Mouse (Mus musculus): ENCODE results near the gene Col4a4. TPM values are rescaled to one million over a fixed set of nuclear protein-coding genes. Genes with fewer than 3 reads are reported as not detected.

Col4a4 gene
- 3.6 and 4.6 TPM in 2 replicates for total RNA-seq (2021)
- long read RNA-seq, partial matches to known transcripts: 3 of 3 reads
- long read RNA-seq, other reads (novel, unspliced or antisense): 0 of 3 reads

DNA sequence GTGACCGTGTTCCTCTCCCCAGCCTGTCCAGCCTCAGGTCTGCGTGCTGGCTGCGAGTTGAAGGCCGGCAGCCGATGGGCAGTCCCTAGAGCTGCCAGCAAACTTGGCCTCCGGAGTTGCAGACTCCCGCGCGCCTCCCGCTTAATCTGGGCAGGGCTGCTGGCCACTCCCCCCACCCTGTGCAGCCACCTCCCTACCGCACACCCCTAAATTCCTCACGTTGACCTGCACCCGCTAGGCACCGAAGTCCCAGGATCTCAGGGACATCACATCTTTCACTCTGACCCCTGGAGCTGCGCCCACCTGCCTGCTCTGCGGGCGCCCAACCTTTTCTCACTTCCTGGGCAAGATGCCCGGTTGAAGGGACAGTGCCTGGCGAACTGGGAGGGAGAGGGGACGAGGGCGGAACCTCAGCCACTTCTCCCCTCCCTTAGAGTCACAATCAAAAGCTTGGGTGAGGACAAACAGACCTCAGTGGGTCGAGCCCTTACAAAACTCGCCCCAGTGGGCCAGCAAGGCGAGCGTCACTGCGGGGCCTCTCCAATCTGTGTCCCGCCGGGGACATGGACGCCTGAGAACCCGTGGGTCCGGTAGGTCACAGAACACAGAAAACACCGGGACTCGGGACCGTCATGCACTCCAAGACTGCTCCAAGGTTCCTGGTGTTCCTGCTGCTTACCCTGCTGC, at the start of gene Col4a4, which contains the start of gene Col4a3:
TSS of gene Col4a4 (minus strand) at position 137 of the 687 bp plus-strand sequence.
TSS of gene Col4a3 (plus strand) at position 209 of the 687 bp plus-strand sequence.
- DNase-seq: peak; percentile 57

DNA sequence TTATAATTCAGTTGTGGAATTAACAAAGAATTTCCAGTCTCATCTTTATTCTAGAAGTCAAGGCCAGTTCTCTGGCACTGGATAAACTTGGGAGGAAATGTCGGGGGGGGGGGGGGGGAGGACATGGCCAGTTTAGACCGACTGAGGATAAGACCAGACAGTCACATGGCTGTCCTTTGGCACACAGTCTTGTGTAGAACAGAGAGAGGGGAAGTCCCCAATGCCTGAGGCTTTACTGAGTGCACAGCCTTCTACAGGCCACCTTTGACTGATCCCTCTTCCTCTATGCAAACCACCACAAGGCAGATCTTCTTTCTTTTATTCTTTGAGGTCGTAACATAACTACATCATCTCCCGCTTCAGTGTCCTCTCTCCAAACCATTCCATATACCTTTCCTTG, 49.7 kb upstream of the Col4a4 start:
- DNase-seq: peak; percentile 3

DNA sequence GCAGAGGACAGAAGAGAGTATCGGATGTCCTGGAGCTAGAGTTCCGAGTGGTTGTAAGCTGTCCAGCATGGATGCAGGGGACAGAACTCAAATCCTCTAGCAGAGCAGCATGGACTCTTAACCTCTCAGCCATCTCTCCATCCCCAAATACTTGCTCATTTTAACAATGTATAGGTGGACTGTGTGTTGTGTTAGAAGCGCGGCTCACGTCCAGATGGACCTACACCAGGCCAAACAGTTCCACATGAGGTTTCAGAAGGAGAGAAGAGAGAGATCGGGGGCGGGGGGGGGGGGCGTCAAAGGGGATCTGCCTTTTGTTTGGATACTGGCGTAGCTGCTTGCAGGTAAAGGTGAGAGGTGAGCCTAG, 48.6 kb upstream of the Col4a4 start:
- DNase-seq: no peak

- DNase-seq: peak; percentile 78
Observed at GRCm38 (mm10) chr1:82634545-82635253, 48.0 kb upstream of the Col4a4 start.

- DNase-seq: no peak
Observed at GRCm38 (mm10) chr1:82631169-82631792, 44.6 kb upstream of the Col4a4 start.

GRCm38 (mm10) chr1:82629495-82629894, 42.8 kb upstream of the Col4a4 start:
- DNase-seq: no peak

- no peak for DNase-seq
Observed at GRCm38 (mm10) chr1:82627652-82628051, 41.0 kb upstream of the Col4a4 start.

DNA sequence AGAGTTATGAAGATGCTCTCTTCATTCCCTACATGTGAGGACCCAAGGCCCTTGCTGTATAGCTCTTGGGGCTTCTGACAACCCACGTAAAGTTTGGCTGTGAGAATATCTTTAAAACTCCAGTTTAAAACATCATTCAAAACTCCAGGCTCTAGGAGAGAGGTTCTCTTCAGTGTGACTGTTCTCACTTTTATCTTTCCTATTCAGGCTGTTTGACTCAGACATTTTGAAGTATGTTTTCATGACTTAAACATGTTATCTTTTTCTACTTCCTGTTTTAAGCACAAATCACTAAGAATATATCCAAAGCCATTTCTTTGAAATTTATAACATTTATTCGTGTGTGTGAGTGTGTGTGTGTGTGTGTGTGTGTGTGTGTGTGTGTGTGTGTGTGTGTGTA, 38.8 kb upstream of the Col4a4 start:
- DNase-seq: no peak

- DNase-seq: no peak
Observed at GRCm38 (mm10) chr1:82624934-82625333, 38.3 kb upstream of the Col4a4 start.

GRCm38 (mm10) chr1:82619981-82620380, 33.3 kb upstream of the Col4a4 start:
- DNase-seq: no peak

DNA sequence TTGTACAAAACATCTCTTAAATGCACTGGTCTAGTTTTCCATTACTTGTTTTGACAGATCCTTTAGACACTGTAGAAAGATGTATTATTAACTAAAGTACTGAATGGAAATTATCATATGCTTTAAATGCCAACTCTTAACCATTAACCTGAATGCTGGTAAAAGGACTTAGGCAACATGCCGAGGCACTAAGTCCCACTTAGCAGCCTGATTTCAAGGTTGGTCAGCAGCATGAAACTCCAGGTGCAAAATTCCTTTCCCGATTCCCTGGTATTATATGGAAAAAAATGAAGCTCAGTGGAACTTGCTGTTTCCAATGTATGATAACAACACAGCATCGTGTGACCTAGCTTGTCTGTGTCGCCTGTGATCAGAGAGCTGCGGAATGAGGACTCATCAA, 31.9 kb upstream of the Col4a4 start:
- no peak for DNase-seq

- no peak for DNase-seq
Observed at GRCm38 (mm10) chr1:82618001-82618400, 31.4 kb upstream of the Col4a4 start.

- DNase-seq: no peak
Observed at GRCm38 (mm10) chr1:82612061-82612660, 25.5 kb upstream of the Col4a4 start.

- DNase-seq: no peak
Observed at GRCm38 (mm10) chr1:82608646-82609262, 22.1 kb upstream of the Col4a4 start.

DNA sequence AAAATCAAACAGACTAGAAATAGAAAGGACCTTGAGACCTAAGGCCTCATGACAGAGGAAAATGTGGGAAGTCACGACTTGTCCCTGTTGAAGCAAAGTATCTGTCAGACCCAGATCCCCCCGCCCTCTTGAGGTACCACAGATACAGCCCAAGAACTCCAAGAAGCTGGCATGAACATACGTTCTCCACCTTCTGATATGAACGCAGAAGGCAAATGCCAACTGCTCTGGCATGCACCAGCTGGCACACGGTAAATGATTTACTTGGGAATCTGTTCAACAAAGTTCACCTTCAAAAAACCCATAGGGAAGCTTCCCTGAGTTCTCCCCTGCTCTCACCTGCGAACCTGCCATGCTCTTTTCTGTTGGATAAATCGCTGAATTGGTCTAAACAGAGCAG, 19.2 kb upstream of the Col4a4 start:
- no peak for DNase-seq

DNA sequence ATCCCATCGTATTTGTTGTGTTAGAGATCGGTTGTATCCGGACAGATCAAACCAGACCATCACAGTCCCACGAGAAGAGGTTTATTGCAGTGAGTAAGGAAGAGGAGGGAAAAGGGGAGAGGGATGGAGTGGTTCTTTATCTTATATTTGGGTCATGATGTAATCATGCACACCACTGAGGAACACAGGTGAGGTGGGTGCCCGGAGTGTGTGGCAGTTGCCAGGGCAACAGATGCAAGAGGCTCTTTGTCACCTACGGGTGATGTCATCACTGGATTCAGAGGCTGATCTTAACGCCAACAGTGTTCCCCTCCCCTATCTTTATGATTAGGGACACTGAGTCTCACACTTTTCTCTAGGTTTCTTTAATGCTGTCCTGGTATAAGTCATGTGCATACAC, 18.7 kb upstream of the Col4a4 start:
- DNase-seq: no peak

GRCm38 (mm10) chr1:82603198-82603950, 16.7 kb upstream of the Col4a4 start:
- DNase-seq: no peak

GRCm38 (mm10) chr1:82596864-82597596, 10.4 kb upstream of the Col4a4 start:
- peak; percentile 68 for DNase-seq

DNA sequence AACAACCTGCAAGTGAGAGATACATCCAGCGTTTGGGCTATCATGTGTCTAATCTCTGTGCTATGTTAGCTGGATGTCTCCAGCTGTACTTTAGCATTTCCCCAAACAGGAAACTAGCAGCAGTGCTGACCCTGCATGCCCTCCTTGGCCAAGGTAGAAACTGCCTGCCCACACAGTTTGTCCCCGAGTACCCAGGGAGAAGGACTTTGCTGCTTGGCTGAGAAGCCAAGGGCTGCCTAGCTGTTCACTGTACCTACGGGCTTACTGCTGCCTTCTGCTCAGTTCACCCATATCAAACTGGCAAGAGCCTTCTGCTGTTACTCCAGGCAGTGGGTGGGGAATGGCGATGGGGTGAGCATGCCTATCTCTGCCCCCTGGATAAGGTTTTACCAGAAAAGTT, 3.6 kb upstream of the Col4a4 start:
- no peak for DNase-seq

DNA sequence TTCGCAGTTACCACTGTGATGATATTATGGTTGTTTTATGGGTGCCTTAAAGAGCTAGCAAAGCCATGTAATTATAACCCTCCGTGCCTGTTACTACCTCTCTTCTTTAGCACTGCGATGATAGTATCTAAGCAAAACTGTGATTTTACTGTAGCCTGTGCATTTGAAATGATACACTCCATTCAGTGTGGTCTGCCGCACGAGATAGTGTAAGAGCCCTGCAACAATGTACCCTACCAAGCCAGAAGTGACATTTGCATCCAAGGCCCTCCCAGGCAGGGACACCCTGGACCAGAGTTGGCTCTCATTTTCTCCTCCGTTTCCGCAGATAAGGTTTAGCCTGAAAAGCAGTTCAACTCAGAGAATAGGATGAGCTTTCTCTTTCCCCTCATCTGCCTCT, 668 bp downstream of the Col4a4 start:
- no peak for DNase-seq

GRCm38 (mm10) chr1:82578320-82578719, 8.3 kb downstream of the Col4a4 start:
- no peak for DNase-seq
